Mouse (Mus musculus) cerebellum, adult 2 months (tissue): ENCODE results near the gene Aen.

ENCODE experiments used
- CTCF ChIP-seq: fragments of 200-500 bp; IDR thresholded peaks from 2 replicates; pipeline ENCODE4 v1.5.1; 2011; ENCODE audit warnings: low read depth, mild to moderate bottlenecking, control low read depth, low read length, moderate library complexity, borderline replicate concordance; ENCODE audit not compliant: insufficient read depth
- POLR2A ChIP-seq: fragments of 200-500 bp; IDR thresholded peaks from 2 replicates; pipeline ENCODE4 v1.6.1; 2011; ENCODE audit warnings: low read length, control low read depth, borderline replicate concordance; ENCODE audit not compliant: insufficient read depth

DNA sequence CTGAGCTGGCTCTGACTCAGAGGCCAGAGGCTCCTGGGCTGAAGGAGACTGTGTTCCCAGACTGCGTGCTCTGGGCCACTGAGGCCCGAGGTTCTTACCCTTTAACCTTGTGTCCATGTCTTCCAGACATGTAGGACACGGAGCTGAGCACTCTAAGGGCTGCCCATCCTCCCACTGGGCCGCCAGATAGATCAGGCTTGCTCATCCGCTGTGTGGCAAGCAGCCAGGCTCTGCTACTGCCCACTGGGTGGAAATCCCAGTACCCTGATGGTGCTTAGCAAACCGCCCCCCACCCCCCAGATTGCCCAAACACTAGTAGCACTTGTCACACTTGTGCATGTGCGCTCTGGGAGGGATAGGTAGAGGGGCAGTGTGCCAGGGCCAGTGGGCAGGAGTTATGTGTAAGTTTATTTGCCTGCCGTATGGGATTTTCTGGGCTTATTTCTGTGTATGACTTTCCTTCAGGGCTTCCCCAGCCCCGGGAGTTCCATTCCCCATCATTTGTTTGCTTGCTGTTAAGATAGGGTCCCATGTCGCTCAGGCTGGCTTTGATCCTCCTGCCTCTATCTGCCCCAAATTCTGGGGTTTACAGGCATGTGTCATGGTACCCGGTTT lies 19.3 kb downstream of the Aen start:
- TF ChIP-seq POLR2A, result no peak
- TF ChIP-seq CTCF, result no peak
